Mouse (Mus musculus) cerebellum, adult 9-11 months (tissue): ENCODE data around the gene Ctdsp2.

Experiments used
- DNase-seq: peaks from one replicate; pipeline ENCODE4 v3.0.0; 2022

Ctdsp2 gene

DNA sequence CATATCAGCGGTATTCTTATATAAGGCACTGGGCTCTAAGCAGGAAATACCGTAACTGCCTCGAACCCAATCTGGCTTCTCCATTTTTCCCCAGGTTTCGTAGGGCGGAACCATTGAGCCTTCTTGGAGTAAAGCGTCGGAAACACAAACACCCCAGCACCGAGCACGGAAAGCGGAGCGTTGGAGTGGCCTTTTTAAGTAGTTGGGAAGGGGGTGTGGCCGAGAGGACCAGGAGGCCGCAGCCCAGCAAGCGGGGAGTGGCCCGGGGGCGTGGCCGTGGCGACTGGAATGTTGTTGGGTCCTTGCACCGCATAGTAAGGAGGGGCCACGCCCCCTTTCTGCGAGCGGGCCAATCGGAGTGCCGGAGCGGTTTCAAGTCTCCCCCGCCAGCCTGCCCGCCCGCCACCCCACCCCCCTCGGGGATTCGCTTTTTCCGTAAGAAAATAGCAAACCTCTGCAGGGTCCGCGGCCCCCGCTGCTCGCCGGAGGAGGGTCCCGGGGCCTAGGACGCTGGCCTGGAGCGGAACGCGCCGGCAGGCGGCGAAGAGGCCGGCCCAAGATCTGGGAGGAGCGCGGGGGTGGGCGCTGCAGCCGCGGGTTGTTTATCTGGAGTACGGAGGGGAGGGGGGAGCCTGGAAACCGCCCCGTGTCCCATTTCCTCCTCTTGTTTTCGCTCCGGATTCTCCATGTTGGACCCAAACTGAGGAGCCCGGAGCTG lies at the start of gene Ctdsp2:
TSS of gene Ctdsp2 (plus strand) at position 441 of the 718 bp plus-strand sequence.
- DNase-seq, result peak; percentile 100

DNA sequence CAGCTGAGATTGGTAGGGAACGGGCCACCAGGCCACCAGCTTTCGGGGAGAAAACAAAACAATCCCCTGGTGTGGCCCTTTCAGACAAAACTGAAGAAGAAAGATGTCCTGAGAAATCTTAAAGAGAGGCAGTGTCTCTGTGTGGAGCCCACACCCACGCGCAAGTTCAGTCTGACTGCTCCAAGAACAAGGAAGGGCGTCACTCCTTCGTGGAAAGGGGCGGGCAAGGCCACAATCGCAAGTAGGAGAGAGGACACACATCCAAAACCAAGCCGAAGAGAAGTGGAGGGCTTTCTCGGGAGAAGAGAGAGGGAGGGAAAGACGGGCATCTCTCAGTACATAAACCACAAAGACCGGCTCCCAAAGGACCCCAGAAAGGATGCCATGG lies 49.7 kb upstream of the Ctdsp2 start:
- no peak for DNase-seq

DNA sequence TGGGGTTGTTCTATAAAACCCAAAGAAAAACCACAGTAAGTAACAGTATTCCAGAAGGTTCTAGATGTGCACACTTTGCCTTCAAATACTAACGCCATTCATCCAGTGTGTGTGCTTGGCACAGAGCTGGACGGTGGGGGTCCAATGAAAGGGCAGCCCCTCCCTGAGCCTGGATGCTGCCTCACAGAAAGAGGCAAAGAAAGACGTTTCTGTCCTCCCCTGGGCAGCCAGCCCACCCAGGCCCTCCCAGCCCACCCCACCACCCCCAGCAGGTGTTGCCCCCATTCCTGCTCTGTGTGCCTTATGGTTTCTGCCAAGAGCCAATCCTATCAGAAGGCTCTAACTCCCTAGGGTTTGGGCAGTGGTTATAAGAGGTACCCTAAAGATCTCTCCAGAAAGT lies 49.0 kb upstream of the Ctdsp2 start:
- DNase-seq, result peak; percentile 51

DNA sequence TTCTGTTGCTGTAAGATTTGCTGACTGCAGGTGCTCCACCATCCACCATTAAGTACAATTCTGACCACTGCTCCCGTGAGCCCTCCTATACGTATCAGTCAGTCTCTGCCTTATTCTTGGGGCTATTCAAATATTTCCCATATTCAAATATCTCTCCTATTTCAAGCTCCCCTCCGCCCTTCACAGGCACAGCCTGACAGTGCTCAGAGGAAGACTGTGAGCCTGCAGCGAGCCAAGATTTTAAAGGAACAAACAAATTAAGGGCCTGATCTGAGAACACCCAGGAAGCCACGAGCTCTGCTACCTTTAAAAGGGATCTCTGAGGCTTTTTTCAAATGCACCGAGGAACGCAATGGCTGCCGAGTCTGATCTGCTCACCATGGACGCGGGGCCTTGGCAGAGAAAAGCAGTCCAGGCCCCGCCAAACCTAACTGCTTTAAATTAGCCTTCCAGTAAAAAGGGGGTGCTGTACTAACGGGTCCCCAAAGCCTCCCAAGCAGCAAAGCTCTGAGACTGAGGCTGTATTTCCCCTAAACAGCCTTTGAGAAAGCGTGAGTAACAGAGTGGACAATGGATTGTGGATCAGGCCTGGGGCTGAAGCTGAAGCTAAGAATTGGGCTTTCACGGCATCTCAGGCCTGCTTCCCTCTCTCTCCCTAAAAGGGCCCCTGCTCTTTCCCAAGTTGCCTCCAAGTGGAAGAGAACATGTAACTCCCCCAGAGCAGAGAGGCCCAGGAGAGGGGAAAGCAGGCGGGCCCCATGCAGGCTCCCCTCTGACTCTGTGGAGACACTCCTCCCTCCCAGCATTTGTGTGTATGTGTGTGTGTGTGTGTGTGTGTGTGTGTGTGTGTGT lies 48.0 kb upstream of the Ctdsp2 start:
- no peak for DNase-seq

DNA sequence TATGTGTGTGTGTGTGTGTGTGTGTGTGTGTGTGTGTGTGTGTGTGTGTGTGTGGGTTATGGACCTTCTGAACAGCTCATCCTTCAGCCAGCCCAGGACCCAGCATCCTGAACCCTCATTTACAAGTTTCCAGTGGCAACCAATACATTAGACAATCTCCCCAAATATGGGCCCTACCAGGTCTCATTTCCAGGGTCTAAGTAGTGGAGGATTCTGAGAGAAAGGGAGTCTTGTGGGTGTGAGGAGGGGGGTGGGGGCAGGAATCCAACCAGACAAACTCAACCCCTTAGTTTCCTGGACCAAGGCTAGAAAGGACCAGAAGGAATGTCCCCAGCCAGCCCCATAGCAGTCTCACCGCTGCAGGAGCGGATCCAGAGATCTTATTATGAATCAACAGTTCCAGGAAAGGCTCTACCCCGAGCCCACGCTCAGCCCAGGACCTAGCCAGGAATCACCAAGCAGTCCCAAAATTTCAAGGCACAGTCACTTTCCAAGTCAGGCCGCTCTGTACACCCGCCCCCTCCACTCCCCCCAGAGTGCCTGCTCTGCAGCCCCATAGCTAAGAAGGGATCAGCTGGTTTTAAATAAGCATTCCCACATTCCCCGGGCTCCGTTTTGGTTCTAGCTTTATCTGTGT lies 47.3 kb upstream of the Ctdsp2 start:
- DNase-seq, result no peak

DNA sequence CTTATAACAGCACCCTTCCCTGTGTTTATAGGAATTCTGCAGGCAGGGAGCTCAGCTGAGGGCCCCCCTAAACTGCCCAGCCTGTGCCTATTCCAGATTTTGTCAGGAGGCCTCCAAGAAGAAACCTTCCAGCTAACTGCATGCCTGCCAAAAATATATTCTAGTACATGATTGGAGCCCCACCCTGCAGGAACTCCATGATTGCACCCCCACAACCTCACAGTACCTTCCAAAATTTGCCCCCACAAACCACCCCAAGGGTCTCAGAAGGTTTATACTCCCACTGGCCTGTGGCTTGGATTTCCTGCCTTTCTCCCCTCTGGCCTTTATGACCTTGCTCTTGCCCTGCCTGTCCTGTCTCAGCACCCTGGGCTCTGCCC lies 46.8 kb upstream of the Ctdsp2 start:
- no peak for DNase-seq

DNA sequence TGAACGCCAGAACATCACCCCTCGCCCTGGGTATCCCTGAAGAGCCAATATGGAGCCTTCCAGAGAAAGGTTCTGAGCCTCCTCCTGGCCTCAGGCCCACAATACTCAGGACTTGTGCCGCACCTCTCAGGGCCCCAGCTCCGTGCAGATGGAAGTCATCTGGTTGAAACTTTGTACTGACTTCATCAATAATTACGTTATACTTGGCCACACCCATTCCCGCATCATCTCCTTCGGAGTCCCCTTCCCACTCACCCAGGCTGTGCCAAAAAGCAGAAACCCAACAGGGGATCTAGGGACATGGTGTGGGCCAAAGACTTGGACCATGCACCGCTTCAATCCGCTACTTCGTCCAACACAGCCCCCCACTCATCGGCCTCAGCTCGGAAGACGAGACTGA lies 44.0 kb upstream of the Ctdsp2 start:
- DNase-seq, result no peak

DNA sequence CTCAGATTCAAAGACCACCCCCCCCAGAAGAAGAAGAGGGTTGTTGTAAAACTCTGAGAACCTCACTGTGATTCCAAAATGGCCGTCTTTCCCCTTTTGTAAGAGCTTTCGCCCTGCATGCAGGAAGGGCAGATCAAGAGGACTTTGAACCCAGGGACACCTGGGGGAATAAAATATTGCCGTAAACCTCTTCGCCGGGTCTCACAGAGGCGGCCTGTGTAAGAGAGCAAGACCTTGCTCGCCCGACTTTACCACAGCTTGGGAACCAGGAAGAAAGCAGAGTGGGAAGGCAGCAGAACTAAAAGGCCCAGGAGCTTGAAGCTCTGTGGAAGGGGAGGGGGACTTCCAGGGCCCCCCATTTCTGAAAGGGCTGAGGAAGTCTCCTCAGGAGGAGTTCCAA lies 43.4 kb upstream of the Ctdsp2 start:
- DNase-seq, result no peak

DNA sequence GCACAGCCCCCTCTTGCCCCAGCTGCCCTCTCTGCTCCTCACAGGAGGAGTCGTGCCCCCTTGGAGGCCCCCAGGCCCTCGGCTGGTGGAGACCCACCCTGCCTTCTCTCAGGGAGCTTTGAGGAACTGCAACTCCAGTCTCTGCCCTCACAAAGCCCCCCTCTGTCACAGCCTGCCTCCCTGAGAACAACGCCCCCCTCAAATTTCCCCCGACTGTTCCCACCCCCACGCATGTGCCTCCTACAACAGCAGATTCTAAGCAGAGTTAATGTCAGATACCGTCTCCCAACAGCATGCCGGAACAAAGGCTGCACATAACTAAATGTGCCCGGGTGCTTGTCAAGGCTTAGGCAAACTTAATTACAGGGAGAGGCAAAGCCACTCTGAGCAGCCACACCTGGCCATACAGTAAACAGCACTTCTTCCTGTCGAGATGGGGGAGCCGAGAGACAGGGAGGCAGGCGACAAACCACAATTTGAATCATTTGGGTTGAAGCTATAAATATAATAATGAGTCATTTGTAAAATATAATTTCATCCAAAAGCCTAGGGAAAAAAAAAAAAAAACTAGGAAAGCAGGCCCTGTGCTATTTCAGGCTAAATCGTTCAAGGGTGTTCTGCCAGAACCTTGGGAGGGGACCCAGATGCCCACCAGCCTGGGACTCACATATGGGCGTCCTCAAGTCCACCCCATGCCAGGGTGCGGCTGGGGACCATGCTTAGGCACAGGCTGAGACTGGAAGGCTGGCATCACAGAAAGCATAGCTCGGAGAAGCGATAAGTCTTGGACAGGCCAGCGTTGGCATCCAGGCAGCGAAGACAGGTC lies 42.7 kb upstream of the Ctdsp2 start:
- no peak for DNase-seq

DNA sequence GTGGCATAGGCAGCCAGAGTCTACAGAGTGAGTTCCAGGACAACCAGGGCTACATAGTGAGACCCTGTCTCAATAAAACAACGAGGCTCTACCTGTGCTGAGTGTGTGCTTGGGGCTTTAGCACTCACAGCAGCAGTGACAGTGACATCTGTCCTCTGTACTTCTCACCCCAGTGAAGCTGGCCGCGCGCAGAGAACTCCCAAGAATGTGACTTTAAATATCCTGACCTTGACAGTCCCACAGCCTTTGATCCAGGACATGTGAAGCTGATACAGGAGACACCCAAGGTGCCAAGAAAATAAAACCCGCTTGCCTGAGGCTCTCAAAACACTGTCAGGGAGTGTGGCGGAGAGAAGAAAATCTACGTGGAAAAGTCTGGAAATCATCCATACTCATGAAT lies 37.6 kb upstream of the Ctdsp2 start:
- no peak for DNase-seq

DNA sequence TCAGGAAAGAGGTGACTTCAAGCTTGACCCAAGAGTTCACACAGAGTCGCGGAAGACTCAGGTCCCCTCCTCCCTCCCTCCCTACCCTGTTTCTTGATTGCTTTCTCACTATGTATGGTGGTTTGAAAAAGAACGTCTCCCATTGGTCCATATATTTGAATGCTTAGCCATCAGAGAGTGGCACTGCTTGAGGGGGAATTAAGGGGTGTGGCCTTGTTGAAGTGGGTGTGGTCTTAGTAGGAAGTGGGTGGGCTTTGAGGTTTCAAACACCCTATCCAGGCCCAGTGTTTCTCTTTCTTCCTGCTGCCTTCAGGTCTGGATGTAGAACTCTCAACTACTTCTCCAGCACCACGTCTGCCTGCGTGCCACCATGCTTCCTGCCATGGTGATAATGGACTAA lies 33.0 kb upstream of the Ctdsp2 start:
- DNase-seq, result no peak

DNA sequence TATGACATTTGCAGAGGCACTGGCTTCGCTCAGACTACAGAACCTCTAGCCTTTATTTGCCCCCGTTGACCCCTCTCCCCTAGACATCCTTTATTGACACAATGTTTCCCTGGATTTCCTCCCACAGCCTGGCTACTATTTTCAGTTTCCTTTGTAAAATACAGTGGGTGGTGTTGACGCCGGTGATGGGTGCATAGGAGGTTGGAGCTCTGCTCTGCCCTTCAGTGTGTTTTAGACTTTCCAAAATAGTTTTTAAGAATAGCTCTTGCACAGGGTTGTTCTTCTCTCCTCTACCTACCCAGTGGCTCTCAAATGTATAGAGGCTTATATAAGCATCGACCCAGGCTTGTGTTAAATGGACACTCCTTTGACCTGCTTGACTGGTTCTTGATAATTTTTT lies 28.7 kb upstream of the Ctdsp2 start:
- no peak for DNase-seq

DNA sequence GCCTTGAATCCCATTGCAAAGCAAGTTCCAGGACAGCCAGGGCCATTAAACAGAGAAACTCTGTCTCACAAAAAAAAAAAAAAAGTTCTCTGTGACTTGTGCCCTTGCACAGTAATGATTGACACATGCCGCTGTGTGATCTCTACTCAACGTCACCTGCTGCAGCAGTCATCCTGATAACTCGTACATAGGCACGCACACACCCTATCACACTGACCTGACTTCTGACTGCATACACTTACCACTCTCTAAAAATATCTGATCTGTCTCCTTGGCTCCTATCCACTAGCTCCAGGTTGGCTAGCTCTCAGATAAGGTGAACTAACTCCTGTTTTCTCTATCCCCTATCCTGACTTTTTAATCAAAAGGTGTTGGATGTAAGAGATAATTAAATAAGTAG lies 27.9 kb upstream of the Ctdsp2 start:
- DNase-seq, result no peak

DNA sequence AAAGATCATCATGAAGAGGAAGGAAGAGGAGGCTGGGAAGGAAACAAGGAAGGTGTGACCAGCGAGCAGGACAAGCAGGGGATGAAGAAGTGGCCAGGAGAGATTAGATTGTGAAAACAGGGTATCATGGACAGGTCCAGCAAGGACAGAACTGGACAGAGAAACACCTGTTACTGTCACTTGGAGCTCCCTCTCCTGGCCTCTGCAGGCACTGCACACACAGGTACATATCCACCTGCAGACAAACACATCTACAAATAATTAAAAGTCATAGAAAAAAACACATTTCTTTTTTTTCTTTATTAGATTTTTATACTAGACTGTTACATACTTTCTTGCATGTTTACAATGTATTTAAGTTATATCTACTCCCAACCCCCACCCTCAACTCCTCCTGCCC lies 26.1 kb upstream of the Ctdsp2 start:
- peak; percentile 51 for DNase-seq

DNA sequence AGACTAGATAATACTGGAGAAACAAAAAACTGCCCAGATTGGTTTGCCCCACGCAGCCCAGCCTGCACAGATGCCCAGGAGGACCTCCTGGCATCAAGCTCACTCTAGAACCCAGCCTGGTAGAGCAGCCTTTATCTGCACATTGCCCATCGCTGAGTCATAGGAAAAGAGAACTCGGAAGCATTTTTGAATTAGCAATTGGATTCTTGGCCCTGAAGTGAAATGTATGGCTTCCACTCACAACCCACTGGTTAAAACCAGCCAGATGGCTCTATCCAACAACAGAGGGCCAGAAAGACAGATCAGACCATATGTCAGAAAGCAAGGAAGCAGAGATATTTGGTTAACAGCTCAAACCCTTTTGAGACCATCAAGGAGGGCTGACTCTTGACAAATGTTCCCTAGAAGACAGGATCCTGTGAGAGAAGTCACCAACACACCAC lies 25.5 kb upstream of the Ctdsp2 start:
- peak; percentile 92 for DNase-seq

DNA sequence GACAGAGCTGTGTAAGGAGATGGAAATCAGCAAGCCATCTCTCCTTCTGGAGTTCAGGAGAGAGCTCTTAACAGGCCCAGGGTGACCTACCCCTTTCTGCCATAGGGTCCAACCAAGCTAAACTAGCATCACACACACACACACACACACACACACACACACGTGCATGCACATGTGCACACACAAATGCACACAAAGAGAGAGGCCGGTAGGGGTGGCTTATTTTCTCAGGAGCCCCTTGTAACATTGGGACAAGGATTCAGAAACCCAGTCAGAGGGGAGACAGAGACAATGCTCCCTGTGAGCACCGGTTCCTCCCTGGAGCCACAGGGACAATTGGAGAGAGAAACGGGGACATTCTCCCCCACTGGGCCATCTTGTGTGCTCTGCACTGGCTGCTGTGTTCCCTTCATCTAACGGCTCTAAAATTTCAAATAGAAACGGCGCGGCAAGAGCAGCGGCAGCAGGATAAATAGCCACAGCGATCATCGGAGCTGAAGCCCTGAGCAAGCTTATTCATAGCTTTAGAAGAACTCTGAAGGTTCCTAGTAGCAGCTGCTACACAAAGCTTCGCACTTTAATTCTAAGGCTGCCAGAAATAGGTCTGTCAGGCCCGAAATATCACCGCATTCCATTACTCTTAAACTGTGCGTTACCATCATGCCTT lies 21.7 kb upstream of the Ctdsp2 start:
- DNase-seq, result peak; percentile 52

DNA sequence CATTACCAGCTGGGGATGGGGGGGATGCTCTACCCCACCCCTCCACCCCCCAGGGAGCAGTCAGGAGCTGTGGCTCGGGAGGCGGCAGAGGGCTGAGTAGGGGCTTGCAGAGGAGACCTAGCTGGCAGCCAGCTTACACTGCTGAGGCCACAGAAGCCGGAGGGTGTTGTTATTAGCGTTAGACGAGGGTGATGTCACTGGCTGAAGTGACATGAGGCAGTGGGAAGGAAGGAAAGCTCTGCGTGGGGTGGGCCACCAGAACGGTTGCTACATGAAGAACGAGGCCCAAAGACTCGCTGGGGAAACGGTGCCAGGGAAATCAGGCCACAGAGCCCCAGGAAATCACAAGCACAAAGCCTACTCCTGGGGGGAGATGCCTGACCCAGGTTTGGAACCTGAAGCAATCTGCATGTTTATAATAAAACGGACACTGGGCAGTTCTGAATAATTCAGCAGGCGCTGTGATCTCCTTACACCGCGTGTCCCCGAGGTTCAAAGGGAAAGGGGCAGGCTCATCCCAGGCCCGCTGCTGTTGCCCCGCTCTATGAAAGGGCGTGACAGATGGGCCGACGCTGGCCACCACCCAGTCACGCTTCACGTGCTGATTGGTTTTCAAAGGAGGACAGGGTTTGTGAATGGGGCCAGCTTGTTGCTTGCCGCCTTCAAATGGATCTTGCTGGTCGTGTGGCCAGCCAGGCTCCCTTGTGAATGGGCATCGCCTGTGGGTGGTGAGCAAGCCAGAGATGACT lies 21.0 kb upstream of the Ctdsp2 start:
- DNase-seq, result peak; percentile 93

DNA sequence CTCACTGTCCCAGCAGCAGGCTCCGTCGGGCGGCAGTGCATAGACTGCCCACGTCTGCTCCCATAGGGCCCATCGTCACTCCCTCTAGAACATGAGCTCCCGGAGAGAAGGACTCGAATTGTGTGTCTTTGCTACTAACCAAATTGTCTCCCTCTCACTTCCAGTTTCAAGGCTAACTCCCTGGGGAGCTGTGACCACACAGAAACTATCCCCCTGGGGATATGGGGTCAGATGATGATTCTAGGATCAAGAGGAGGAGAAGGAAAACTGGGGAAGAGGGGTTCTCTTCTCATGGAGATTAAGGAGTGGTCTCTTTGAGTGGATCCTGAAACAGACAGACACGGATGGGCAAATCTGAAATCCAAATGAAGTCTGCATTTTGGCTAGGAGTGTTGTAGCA lies 18.0 kb upstream of the Ctdsp2 start:
- no peak for DNase-seq

DNA sequence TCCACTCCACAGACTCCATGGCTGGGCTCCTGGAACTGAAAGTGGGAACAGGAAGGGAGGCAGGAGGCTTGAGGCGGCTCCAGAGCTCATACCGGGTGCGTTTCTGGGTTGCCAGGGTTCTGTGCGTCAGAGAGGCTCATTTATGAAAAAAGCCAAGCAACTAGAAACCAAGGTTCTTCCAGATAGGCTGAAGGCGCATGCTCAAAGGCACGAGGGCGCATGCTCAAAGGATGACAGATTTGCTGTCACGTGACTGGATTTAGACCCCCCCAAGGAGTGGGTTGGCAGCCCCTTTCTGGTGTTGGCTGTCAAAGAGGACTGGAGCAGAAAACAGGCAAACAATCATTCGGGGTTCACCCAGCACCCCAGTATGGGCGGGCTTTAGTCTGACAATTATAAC lies 16.8 kb upstream of the Ctdsp2 start:
- DNase-seq, result peak; percentile 91

DNA sequence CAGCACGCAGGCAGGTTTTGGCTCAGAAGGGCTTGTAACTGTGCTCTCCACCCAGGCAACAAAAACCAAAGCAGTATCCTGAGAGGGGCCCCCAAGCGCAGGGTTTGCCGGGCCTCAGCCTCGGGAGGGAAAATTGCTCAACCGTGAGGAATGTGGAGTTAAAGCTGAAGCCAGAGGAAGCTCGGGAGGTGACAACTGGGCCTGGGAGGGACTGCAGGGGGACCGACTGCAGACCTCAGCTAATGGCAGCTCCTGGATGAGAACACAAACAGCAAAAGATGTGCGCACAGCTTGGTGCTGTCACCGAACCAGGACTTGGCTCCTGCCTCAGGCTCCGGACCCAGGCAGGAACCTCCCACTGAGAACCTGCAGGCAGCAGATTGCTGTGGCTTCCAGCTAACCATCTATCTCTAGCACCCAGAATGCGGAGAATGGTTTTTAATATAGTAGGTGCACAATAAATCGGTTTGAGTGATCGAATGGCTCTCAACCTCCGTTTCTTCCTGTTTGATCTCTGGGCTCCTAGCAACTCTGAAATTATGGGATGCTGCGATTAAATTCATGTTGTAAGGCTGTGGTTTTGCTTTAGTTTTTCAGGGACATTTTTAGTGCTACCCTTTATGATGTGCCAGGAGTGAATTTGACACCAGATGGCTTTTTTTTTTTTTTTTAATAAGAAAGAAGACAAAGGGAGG lies 16.1 kb upstream of the Ctdsp2 start:
- DNase-seq, result peak; percentile 89

DNA sequence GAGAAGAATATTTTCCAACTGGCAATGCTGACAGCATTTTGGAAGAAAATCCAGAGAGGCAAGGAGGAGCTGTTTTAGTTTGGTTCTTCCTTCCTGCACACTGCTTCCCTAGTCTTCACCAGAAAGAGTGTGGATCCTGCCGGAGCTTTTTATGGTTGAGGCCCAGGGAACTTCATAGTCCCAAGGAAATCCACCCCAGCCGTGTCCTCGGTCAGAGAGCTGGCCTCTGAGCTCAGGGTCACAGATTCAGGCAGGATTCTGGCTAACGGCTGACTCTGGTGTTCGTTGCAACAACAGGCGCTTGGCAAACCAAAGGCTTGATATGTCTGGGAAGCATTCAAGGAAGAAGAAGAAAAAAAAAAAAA lies 15.6 kb upstream of the Ctdsp2 start:
- peak; percentile 53 for DNase-seq
